Mouse (Mus musculus): ENCODE results near the gene Gnat1.

Gnat1 gene

DNA sequence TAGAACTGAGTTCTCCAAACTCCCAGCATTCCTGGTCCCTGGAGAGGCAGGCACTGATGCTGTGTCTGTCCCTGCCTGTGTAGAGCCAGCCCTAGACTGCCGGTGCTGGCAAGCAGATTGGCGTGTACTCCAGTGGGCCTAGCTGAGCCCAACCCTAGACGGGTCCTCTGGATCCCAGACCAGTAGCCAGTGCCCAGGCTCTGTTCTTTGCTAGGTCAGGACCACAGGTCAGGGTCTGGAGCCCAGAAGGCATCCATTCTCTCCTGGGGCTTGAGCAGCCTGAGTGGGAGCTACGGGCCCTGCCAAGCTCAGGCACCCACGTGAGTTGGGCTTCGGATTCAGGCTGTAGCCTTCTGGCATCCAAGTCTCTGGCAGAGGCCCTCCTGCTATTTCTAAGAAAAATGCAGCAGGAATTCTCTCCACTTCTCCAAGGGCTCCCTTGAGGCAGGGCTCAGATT, 20.6 kb upstream of the Gnat1 start:
- DNase-seq (ENCODE audit: low spot score) = peak; percentile 27

DNA sequence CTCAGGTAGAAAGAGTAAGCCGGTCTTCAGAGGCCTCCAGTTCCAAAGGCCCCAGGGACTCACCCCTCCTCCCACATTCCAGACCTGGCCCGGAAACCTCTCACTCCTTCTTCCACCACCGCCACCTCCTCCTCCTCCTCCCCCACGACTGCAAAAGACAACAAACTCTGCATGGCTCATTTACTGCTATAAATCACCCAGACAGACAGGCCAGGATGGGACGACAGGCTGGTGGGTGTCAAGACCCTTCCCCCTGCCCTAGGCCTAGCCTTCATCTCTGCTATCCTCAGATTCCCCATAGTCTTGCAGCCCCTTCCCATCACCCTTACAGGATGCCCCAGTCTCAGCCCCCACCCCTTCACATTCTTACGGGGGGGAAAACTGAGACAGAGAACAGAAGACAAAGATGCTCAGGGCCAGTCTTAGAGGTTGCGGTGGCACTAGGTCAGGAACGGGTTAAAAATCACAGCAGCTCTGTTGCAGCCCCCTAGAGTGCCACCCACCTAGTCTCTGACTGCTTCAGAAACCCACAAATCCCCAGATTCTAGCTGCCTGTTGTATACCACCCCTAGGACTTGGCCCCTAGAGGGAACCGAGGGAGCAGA, 20.0 kb upstream of the Gnat1 start:
- DNase-seq (ENCODE audit: low spot score) = peak; percentile 42

- peak; percentile 68 for DNase-seq (ENCODE audit: low spot score)
Observed at GRCm38 (mm10) chr9:107698611-107699190, 19.2 kb upstream of the Gnat1 start.

DNA sequence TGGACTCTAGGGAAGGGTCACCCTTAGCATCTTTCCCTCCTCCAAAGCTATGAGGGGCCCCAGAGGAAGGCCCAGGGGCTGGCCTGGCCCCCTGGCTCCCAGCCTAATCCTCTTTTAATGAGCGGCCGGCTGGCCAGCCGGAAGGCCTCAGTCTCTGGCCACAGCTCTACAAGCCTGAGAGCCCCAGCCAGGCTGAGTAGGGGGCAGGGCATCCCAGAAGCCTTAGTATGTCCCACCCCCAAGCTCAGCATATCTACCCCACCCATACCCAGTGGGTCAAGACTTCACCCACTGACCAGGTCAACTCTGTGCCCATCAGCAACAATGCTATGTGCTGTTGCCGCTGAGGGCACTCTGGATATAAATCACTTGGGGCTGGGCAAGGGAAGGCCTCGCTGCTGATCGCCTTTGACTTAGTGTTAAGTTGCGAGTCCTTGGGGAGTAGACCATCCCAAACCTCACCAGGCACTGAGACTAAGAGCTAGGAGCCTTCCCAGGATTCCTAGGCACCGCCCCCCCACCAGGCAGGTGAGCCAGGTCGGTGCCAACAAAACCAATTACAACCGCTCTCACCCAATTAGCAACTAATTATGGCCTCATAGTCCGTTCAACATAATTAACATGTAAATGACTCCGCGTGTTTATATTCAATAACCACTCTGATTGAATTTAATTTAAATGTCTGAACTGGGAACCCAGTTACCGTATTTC, 18.5 kb upstream of the Gnat1 start:
- DNase-seq (ENCODE audit: low spot score) = peak; percentile 76

- peak; percentile 64 for DNase-seq (ENCODE audit: low spot score)
Observed at GRCm38 (mm10) chr9:107696845-107697610, 17.5 kb upstream of the Gnat1 start.

DNA sequence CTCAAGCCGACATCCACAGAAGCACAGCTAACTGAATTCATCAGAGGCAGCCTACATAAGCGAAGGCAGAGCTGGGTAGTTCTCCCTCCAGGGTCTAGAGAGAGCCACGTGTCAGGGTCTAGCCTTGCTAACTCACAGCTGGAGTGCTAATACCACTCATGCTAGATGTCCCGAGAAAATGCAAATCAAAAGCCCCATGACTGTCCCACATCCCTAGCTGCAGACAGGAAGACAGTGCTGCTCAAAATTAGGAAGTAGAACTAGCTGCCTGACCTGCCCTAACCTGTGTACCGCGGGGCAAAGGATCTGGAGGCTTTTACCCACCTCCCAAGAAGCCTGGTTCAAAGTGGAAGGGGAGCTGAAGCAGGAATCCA, 16.6 kb upstream of the Gnat1 start:
- no peak for DNase-seq (ENCODE audit: low spot score)

- DNase-seq (ENCODE audit: low spot score) = no peak
Observed at GRCm38 (mm10) chr9:107695441-107696105, 16.1 kb upstream of the Gnat1 start.

DNA sequence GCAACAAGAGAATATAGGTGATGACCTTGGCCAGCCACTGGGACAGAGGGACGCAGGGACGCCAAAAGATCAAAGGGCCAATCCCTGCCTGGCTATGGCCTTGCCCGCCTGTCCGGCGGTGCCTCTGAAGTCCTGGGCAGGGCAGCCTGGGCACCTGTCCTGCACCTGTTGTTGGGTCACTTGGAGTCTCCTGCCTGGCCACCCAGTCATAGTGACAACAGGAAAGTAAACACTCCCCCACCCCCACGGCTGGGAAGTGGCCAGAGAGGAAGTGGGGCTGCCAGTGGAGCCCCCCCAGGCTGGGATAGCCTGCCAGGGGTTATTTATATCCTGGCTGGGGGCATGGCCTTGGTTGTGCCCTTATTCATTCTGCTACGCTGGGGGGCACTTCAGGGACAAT, 15.1 kb upstream of the Gnat1 start:
- DNase-seq (ENCODE audit: low spot score) = no peak

- peak; percentile 43 for DNase-seq (ENCODE audit: low spot score)
Observed at GRCm38 (mm10) chr9:107693433-107693987, 14.0 kb upstream of the Gnat1 start.

DNA sequence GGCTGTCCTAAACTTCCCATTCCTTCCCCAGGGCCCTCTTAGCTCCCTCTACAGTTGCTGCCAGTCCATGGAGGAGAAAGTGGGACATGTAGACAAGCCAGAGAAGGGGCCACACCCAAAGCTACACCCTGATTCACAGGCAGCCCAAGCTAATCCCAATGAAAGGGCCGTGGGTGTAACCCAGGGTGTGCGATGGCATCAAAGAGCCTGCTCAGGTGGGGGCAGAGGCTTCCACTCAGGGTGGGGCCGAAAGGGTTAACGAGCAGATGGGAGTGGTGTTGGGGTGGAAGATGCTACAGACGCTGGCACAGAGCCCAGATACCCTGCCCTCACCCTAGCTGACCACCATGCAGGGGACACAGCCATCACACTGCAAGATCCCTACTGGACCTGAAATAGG, 13.3 kb upstream of the Gnat1 start:
- DNase-seq (ENCODE audit: low spot score) = peak; percentile 38

GRCm38 (mm10) chr9:107690391-107690790, 10.9 kb upstream of the Gnat1 start:
- DNase-seq (ENCODE audit: low spot score) = no peak

DNA sequence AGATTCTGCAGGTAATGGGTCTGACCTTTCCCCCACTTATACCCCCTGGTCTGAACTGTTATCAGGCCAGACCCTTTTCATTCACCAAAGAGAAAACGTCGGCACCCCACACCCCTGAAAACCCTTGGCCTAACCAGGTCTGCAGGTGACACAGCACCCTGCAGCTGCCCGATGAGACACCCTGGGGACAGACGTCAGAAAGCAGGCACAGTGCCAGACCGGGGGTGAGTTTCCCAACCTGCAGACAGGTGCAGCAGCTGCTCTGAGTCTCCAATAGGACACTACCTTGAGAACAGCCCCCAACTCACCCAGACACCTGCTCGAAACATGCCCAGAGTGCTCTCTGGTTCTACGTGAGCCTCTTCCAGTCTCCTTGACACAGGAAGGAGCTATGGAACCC, 9.4 kb upstream of the Gnat1 start:
- DNase-seq (ENCODE audit: low spot score) = no peak

GRCm38 (mm10) chr9:107688415-107688814, 8.9 kb upstream of the Gnat1 start:
- no peak for DNase-seq (ENCODE audit: low spot score)

GRCm38 (mm10) chr9:107685231-107685981, 5.9 kb upstream of the Gnat1 start:
- DNase-seq (ENCODE audit: low spot score) = peak; percentile 75

GRCm38 (mm10) chr9:107682405-107682804, 2.9 kb upstream of the Gnat1 start:
- no peak for DNase-seq (ENCODE audit: low spot score)

- no peak for DNase-seq (ENCODE audit: low spot score)
Observed at GRCm38 (mm10) chr9:107678861-107679260, 651 bp downstream of the Gnat1 start.

- DNase-seq (ENCODE audit: low spot score) = peak; percentile 95
Observed at GRCm38 (mm10) chr9:107677819-107678526, 1.5 kb downstream of the Gnat1 start.

DNA sequence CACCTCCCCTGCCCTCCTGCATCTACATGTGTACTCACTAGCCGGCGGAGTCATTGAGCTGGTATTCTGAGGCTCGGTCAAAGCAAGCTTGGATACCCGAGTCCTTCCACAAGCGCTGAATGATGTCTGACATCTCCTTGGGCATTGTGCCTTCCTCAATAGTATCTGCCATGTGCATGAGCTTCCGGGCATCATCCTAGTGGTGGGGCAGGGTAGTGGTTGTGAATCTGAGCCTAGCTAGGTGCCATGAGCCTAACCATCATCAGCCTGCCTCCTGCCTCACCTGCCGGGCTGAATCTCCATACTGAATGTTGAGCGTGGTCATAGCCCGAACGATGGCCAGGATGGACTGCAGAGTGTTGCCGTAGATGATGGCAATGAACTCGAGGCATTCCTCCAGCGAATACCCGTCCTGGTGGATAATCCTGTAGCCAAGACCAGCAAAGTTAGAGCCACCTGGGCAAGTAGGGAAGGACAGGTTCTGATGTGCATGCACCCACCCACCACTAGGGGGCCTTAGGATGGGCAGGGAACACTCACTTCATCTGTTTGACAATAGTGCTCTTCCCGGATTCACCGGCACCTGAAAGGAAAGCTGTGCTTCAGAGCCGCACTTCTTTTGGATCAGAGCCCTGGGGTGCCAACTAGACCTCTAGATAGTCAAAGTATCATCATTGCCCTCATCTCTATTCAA, 2.3 kb downstream of the Gnat1 start:
- DNase-seq (ENCODE audit: low spot score) = peak; percentile 65

DNA sequence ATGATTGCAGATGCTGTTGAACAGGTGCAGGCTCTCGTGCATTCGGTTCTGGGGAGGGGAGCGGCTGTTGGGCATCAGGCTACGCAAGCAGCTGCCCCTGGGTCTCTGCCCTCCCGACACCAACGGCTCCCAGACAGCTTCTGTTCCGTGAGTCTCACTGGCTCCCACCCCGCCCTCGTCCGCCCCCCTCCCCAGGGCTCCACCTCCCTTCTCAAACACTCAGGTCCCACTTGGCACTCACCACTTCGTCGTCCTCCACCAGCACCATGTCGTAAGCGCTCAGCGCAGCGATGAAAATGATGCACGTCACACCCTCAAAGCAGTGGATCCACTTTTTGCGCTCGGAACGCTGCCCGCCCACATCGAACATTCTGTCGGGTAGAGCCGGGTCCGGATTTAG, 3.2 kb downstream of the Gnat1 start:
- no peak for DNase-seq (ENCODE audit: low spot score)

All from retina, embryonic 14.5 days (tissue).